Mouse (Mus musculus) embryonic fibroblast, embryonic 13.5 days (primary cell): ENCODE measurements around the gene Wdr60.

Experiments
- CTCF ChIP-seq: IDR thresholded peaks from 2 replicates; pipeline ENCODE4 v1.5.1; 2011; ENCODE audit warnings: mild to moderate bottlenecking, control low read depth, low read length, moderate library complexity, borderline replicate concordance; ENCODE audit not compliant: insufficient read depth
- POLR2A ChIP-seq: IDR thresholded peaks from 2 replicates; pipeline ENCODE4 v1.6.1; 2011; ENCODE audit warnings: low read depth, mild to moderate bottlenecking, control low read depth, low read length, moderate library complexity

- no peak for TF ChIP-seq CTCF
- TF ChIP-seq POLR2A, result no peak
Observed at GRCm38 (mm10) chr12:116238803-116239202, 24.0 kb downstream of the Wdr60 start.
